Mouse (Mus musculus) monocyte, adult 5-6 weeks (primary cell): Measurements from ENCODE around the gene Pim1. TPM values are rescaled to one million over a fixed set of nuclear protein-coding genes. Genes with fewer than 3 reads are reported as not detected.
"Not testable (repeated sequence)": the region's sequence is repeated elsewhere in the genome, so short reads cannot be mapped to it uniquely, and the experiment has no call there.

Source experiments
- ATAC-seq: fragments of 153-309, 156-312 bp; replicated peaks from 2 replicates; pipeline ENCODE4 v1.8.0; 2017; ENCODE audit warnings: mild to moderate bottlenecking; ENCODE audit not compliant: low TSS enrichment, insufficient number of reproducible peaks, severe bottlenecking, poor library complexity, low FRiP score
- total RNA-seq: library from RNA; stranded (forward); fragments of 200-1000, 200-491, 200-594 nt; gene quantifications from 3 replicates; pipeline ENCODE4 v1.2.3, GENCODE M21; 2017

The Pim1 gene
- total RNA-seq, result 698 to 1,062 TPM (median 980 TPM) in 3 replicates

DNA sequence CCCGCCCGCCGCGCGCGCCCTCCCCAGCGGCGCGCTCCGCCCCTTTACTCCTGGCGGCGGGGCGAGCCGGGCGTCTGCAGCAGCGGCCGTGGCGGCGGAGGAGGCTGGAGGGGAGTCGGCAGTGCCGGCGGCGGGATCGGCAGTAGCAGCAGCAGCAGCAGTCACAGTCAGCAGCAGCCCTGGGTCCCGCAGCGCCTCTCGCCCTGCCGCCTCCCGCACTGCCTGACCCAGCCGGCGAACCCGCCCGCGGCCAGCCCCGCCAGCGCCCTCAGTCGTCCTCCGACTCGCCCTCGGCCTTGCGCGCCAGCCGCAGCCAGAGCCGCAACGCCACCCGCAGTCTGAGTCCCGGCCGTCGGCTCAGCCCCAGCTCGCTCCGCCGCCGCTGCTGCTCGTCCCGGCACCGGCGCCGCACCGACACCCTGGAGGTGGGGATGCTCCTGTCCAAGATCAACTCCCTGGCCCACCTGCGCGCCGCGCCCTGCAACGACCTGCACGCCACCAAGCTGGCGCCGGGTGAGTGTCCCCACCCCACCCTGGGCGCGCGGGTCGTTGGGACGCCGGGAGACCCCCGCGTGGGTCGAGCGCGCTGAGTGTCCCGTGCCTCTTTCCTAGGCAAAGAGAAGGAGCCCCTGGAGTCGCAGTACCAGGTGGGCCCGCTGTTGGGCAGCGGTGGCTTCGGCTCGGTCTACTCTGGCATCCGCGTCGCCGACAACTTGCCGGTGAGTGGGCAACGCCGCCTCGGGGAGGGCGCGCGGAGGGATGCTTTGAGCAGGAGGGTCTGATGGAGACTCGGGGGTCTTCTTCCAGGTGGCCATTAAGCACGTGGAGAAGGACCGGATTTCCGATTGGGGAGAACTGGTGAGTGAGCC, at the start of gene Pim1:
Gene Pim1 (plus strand): TSS at position 41 of the 869 bp plus-strand sequence.
- ATAC-seq, result 0 out of 2 replicates have a peak, but pooled peaks have one; percentile 12

DNA sequence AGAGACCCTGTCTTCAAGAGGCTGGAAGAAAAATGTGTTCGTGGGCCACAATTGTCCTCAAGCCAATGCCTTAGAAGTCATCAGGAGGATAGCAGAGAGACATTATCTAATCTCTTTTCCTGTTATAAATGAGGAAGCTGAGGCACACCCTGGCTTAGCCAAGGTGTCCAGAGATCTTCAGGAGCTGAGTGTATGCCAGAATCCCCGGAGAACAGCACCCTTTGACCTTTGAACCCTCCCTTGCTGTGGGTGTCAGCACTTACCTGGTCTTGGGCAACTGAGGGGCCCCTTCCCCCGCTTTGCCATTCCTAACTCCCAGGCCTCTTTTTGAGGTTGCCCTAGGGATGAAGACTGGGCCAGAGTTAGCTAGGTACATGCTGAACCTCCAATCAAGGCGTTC, 49.0 kb upstream of the Pim1 start:
- no peak for ATAC-seq

DNA sequence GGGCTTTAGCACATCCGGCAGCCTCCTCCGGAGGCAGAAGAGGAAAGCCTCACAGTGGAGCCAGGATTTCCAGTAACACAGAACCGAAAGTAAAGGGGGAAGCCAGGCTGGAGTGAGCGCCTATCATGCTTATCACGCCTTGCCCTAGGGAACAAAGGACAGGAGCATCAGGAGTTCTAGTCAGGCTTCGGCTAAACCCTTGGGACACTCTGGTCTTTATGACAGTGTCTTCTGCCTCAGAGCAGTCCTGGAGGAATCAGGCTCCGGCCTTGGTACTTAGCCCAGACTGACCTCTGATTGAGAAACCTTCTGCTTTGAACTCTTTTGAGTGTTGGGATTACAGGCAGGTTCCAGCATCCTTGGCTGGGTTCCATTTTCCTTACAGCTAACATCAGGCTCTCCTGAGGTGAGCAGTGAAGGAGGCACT, 48.4 kb upstream of the Pim1 start:
- ATAC-seq, result peak; percentile 33; the same call in 1 of the 2 replicates

DNA sequence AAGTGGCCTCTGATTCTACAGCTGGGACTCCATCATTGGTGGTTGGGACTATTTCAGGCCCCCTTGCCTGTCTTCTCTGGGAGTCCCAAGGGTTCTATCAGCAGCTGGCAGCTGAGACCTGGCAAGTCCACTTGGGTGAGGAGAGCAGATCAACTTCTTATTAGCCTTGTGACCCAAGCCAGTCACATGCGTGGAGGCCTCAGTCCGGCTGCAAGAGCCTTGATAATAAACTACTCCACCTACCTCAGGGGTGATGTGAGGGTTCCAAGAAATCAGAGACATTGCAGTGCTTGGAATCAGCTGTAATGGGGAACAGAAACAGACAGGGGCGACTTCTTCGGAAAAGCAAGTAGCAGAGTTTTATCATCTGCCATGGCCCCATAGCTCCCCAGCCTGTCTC, 46.8 kb upstream of the Pim1 start:
- ATAC-seq, result no peak

DNA sequence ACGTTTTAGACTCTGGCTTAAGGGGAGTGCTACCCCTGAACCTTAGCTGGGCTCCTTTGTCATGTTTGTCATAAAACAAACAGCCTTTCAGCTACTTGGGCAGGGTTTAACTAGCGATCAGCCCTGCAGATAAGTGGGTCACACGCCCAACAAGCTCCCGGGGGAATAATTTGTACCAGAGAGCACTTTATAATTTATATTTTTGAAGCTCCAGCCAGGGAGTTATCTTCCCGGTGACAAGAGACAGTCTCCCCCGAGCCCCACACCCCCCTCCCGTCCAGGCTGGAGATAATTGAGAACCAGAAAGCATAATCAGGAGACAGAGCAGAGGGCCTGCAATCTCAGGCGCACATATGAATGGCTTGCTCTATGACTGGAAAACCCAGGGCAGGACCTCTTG, 45.5 kb upstream of the Pim1 start:
- ATAC-seq, result no peak

DNA sequence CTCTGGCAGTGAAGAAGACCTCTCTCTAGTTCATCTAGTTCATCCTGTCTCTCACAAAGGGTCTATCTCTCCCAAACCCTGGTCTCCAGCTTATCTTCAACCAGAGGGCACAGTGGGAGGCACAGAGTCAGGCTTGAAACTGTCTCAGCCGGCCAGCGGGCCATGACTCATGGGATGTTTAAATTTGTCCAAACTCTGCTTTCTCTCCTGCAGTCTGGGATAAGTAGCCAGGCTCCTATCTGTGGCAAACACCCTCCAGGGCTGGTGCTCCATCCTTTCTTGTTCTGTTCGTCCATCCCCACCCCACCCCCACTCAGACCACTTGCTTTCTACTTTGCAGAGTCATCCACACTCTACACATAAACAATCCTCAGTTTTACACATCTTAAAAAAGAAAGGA, 43.2 kb upstream of the Pim1 start:
- no peak for ATAC-seq

DNA sequence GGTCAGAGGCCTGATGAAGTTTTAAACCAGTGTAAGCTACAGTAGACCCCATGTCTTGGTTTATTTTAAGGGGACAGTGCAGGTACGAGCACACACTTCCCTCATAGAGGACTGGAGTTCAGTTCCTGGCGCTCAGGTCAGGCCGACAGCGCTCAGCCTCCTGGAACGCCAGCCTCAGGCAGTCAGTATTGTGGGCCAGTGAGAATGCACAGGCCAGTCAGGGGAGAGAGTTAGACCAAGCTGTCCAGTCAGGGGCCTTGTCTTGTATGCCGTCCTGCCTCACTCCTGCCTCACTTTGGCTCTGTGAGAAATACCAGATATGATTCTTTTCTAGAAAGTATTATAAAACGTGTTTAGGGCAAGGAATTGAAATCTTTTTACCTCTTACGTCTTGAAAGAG, 42.5 kb upstream of the Pim1 start:
- no peak for ATAC-seq

DNA sequence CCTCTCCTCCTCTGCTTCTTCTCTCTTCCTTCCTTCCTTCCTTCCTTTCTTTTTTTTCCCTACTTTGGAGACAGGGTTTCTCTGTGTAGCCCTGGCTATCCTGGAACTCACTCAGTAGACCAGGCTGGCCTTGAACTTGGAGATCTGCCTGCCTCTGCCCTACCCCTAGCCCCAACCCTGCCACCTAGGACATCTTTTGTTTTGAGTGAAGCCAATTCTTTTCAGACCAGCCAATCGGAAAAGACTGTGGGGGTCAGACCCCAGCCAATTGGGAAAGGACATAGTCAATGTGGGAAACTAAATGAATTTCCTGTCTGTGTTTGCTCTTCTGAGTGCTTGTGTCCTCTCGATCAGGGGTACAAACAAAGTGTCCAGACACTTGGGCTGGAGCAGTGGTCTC, 42.0 kb upstream of the Pim1 start:
- ATAC-seq, result no peak

DNA sequence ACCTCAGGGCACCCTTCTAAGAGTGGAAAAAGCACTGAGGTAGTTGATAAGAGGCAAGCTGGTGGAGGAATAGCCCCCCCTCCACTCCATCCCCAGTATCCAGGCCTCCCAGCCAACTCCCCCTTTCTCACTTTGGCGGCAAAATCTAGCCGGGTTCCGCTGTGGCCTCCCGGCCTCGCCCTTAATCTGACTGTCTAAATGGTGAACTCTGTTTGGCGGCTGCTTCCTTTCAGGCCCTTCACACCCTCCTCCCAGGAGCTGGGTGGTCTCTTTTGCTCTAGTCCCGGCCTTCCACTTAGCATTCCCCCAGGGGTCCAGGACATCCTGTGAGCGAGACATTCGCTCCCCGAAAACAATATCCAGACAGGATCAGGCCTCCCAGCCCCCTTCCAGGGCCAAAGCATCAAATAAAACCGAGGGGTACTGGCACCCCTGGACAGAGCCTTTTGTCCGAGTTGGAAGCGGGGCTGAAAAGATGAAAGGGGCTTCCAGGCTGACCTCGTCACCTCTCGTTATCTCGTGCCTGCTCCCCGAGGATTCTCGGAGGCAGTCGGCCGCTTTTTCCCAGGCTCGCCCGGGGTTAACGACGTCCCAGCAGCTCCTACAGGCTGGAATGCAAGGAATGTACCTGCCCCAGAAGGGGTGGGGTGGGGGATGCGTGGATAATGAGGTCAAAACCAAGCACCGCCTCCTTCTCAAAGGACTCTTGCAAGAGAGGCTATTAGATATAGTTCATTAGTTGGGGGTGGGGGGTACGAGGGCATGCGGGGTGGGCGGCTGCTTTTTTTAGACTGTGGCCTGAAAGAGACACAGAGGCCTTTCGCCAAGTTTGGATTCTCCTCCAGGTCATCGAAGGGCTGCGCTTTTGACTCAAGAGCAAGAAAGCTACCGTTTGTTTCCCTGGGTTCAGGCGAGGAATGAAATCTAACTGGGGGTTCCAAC, 39.4 kb upstream of the Pim1 start:
- ATAC-seq, result no peak

DNA sequence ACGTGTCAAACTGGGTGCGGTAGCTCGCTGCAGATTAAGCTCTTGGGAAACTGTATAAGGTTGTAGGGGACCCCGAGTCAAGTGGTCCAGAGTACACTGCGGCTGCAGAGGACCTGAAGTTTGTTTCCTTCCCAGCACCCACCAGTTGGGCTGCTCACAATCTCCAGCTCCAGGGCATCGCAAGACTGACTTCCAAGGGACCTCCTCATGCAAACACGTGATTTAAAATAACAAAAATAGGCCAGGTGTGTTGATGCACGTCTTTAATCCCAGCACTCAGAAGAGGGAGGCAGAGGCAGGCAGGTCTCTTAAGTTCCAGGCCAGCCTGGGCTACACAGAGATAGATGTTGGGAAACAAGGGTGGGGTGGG, 38.7 kb upstream of the Pim1 start:
- ATAC-seq, result no peak

DNA sequence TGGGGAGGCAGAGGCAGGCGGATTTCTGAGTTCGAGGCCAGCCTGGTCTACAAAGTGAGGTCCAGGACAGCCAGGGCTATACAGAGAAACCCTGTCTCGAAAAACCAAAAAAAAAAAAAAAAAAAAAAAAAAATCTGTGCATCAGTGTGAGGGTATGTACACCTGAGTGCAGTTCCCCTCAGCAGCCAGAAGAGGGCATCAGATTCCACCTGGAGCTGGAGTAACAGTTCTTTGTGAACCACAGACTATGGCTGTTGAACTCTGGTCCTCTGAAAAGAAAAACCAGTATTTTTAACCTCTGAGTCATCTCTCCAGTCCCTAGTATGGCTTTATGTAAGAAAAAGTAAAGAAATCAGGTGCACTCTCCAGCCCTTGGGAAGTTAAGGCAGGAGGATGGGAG, 36.4 kb upstream of the Pim1 start:
- not testable (repeated sequence) for ATAC-seq

DNA sequence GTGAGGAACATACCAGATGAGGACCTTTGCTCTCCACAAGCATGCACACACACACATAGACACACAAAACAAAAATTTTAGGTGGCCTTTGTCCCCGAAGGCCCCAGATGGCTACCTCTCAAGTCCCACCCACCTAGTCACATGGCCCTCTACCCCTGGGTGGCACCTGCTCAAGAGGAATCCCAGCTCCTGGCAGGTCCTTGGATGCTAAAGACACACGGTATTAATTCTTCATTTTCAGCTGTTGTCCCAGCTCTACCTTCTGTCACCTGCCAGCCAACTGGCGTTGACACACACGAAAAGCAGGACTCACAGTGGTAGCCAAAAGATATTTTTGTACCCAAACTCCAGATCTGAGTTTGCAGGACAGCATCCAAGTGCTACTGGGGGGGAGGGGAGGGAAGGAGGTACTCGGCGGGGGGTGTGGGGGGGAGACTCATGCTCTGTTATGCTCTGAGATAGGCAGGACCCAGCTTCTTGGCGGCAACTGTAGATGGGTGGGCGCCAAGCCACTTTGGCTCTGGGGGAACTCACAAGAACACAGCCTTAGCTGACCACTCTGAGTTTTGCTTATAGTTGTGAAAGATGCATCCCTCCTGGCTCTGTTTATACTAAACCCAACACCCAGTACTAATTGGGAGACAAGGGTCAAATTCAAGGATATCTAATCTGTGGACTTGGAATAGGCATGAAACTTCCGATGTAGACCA, 35.0 kb upstream of the Pim1 start:
- no peak for ATAC-seq

DNA sequence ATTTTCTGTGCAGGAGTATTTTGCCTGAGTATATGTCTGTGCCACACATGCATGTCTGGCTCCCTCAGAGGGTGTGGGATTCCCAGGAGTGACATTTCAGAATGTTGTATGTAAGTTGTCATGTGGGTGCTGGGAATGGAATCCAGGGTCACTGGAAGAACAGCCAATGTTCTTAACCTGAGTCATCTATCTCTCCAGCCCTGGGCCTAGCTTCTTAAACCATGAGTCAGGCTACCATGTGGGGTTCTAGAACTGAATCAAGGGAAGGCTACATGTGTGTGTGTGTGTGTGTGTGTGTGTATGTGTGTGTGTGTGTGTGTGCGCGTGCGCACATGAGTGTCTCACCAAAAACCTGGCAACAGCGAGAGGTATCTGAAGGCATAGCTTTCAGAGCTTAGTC, 34.1 kb upstream of the Pim1 start:
- ATAC-seq, result no peak

DNA sequence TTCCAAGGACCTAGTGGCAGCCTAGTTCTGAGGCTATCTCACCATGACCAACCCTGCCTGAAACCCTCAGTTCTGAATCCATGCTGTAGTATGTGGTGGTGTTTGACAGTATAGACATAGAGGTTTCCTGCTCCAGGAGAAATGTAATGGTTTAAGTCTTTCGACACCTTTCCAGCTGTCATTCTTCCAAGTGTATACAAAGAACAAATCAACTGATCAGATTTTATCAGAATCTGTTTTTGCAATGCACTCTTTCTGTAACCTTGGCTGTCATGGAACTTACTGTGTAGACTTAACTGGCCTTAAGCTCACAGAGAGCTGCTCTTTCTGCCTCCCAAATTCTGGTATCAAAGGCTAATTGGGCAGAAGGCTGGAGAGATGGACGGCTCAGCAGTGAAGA, 33.6 kb upstream of the Pim1 start:
- no peak for ATAC-seq

DNA sequence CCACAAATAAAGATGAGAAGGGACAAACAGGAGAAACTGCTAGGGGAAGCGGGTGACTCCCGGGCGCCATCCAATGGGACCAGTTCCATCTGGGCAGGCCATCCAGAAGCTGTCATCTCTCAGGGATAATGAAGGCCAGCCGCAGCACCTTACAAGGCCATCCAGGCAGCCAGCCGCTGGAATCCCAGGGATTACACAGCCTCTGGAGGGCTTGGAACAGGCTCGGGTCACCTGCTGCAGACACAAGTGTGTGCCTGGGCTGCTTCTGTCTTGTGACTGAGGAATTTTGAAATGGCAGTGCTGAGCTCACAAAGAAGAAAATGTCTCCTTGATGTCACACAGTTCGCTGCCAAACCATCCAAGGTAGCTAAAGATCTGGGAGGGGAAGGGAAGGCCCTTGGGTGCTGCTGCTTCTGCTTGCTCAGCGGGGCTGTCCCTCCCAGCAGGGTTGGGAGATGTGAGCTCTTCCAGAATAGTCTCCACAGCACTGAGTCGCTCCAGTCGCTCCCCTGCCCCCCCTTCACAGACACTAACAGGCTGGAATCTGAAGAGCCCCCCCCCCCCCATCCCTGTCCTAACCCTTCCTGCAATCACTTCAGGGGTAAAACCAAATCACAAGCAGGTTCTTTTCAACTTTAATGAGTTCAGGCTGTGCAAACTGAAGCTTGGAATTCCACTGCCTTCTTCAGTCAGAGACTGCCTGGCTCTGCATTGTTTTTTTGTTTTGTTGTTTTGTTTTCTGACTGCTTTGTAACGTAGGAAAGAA, 32.6 kb upstream of the Pim1 start:
- ATAC-seq, result no peak

DNA sequence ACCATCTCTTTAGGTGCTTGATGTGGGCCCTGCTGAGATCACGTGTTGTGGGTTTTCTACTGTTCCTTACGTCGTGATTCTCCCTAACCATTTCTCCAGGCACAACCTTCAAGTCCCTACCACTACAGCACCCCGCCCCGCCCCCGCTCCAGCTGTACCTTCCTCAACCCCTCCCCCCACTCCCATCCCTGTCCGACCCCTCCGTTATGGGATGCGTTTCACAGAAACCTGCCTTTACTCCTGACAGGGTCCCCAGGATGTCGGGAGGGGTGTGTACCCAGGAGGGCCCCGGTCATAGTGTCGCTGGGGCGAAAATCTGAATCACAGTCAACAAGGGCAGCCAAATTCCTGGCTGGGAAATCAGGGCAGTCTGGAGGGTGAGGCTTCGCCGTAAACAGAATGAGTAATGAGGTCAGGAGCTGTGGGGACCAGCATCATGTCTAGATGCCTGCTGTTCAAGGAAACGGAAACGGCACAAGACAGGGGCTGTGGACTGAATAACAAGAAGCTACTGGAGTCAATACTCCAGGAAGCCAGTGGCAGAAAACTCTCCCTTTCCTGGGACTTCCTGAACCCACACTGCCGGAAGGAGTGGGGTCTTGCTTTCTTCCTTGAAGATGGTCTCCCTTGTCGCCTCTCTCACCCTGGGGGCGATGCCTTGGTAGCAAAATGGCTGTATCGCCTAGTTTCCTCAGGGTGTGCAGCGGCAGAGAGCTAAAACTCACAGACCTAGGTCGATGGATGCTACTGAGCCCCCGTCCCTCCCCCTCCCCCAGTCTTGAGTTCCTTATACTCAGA, 31.0 kb upstream of the Pim1 start:
- no peak for ATAC-seq

DNA sequence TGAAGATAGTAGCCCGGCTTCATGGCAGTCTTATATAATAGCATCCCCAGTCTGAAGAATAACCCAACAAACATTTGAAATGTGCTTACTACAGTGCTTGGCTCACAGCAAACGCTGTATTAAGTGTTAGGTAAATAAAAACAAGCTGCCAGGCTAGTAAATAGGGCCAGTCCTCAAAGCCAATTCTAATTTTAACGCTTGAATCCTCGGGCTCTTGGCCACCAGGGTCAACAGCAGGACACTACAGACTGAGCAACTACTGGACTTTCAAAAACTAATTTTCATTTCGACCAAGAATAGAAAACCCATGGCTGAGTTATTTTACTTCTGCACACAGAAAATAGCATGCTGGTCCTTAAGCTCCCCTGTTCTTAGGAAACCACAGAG, 30.4 kb upstream of the Pim1 start:
- no peak for ATAC-seq

DNA sequence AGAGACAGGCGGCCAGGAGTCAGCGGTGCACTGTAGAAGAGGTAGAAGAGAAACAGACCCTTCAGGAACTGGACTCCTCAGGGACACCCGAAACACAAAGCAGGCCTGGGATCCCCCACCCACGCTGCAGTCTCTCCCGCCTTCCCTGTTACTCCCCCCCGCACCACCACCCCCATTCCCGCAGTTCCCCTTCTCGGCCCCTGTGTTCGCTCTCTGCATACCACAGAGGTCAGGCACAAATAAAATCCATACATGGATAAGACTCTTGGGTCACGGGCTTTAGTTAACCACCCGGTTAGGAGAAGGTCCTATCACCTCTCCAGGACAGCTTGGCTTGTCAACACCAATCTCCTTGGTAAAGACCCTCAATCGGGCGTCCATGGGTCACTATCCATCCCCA, 26.9 kb upstream of the Pim1 start:
- ATAC-seq, result no peak
